In genomic region chr2:104581281-104581879, GRCm38 (mm10) we compare ENCODE assay signal across 27 mouse cellular contexts. TPM values are rescaled to one million over a fixed set of nuclear protein-coding genes. Genes with fewer than 3 reads are reported as not detected.
DNase-seq lines count a peak whose midpoint lies in the region; ATAC-seq and TF ChIP-seq lines count a peak whose summit lies in the region.
"Had no signal": no experiment of that assay in that cellular context is flagged by ENCODE, and none has a peak within 500 bp of the region (broad histone marks: within the 10 kb centered on the region; RNA-seq: fewer than 3 reads in every experiment).

No protein-coding gene starts in this region.

- H3K4me1 ChIP-seq in heart, adult 2 months (ENCODE audit: control insufficient read depth, insufficient read depth, low read length): peaks cover 2% of the 10 kb centered on the region; the same call in 1 of the 2 replicates
- peaks cover 7% of the 10 kb centered on the region; the same call in 1 of the 2 replicates for H3K4me1 ChIP-seq in heart, embryonic 16.5 days (ENCODE audit: control insufficient read depth, insufficient read depth, low read length)
- H3K4me1 ChIP-seq: hindbrain, embryonic 13.5 days; limb, embryonic 13.5 days; midbrain, embryonic 10.5 days; neural tube, embryonic 13.5 days had no signal

- intact Hi-C loops in heart, adult 2 months (cut with DNase I): loop anchor here (10.0 kb wide), 1 partner anchor 547 kb away; no protein-coding TSS in a partner anchor
- intact Hi-C loops in heart, postnatal 25 days (cut with DNase I): no loop called here

- H3K4me3 ChIP-seq in heart, adult 2 months: no peak overlapping the region
- H3K4me3 ChIP-seq in heart, embryonic 16.5 days (ENCODE audit: low read length): no peak overlapping the region
- H3K4me3 ChIP-seq: forebrain, embryonic 13.5 days; hindbrain, embryonic 13.5 days; limb, embryonic 13.5 days; liver, embryonic 13.5 days; midbrain, embryonic 10.5 days; myocyte; neural tube, embryonic 13.5 days had no signal

- H3K9me3 ChIP-seq in heart, embryonic 16.5 days (replicated peaks; ENCODE audit: control insufficient read depth, low read length): no peaks in the 10 kb centered on the region
- H3K9me3 ChIP-seq: forebrain, embryonic 13.5 days; G1E; hindbrain, embryonic 13.5 days; limb, embryonic 13.5 days; liver, embryonic 13.5 days; midbrain, embryonic 10.5 days; neural tube, embryonic 13.5 days had no signal

- no peaks in the 10 kb centered on the region for H3K36me3 ChIP-seq in heart, adult 2 months (ENCODE audit: control insufficient read depth, insufficient read depth, low read length)
- no peaks in the 10 kb centered on the region for H3K36me3 ChIP-seq in heart, embryonic 16.5 days (ENCODE audit: control insufficient read depth, insufficient read depth)
- H3K36me3 ChIP-seq: G1E; hindbrain, embryonic 13.5 days; limb, embryonic 13.5 days; liver, embryonic 13.5 days; midbrain, embryonic 10.5 days; neural tube, embryonic 13.5 days had no signal

- peak; percentile 42 for ATAC-seq in heart, embryonic 16.5 days (replicated peaks; ENCODE audit: extremely low read depth, insufficient read depth, low FRiP score)
- ATAC-seq: forebrain, embryonic 13.5 days; inflammation-experienced regulatory T-cells, adult 6 months; midbrain, embryonic 16.5 days had no signal

- TF ChIP-seq CTCF in heart, adult 2 months (IDR thresholded peaks at IDR 0.05): no peak

- H3K4me2 ChIP-seq in heart, embryonic 16.5 days (ENCODE audit: low read depth, low read length): no peak overlapping the region
- H3K4me2 ChIP-seq: forebrain, embryonic 13.5 days; hindbrain, embryonic 13.5 days; limb, embryonic 13.5 days; liver, embryonic 13.5 days; lung, embryonic 14.5 days; neural tube, embryonic 13.5 days had no signal

- H3K27me3 ChIP-seq in heart, adult 2 months (ENCODE audit: control insufficient read depth, insufficient read depth, low read length): no peaks in the 10 kb centered on the region
- H3K27me3 ChIP-seq in heart, embryonic 16.5 days (ENCODE audit: control insufficient read depth, insufficient read depth, low read length): no peaks in the 10 kb centered on the region
- H3K27me3 ChIP-seq: CH12.LX; forebrain, embryonic 13.5 days; hindbrain, embryonic 13.5 days; limb, embryonic 13.5 days; liver, embryonic 13.5 days; neural tube, embryonic 13.5 days had no signal

- TF ChIP-seq EP300 in heart, adult 2 months (IDR thresholded peaks at IDR 0.05; ENCODE audit: insufficient read depth, low read depth, low read length): no peak

- DNase-seq in heart, adult 2 months: peak in 1 of 2 experiments; percentile 15
- no peak for DNase-seq in heart, postnatal 25 days (ENCODE audit: low spot score)
- peak; percentile 29 for DNase-seq in lung, postnatal 25 days (ENCODE audit: low spot score)
- no peak for DNase-seq in lung, postnatal 10 days
- no peak for DNase-seq in right cerebral cortex, postnatal 36 days (ENCODE audit: low spot score in 2 of 2)
- DNase-seq in ovary, postnatal 36 days (ENCODE audit: low spot score): no peak
- DNase-seq: adrenal gland, postnatal 14 days; cerebellum, adult 8-10 months; gastrocnemius, postnatal 25 days; kidney, adult 8-10 months; kidney, postnatal 14 days; layer of hippocampus, postnatal 36 days; liver, embryonic 13.5 days; lung, embryonic 14.5 days; right cerebral cortex, postnatal 4 days; thymus, postnatal 25 days had no signal

- no peak overlapping the region for H3K9ac ChIP-seq in heart, adult 2 months (ENCODE audit: low read depth, low read length)
- H3K9ac ChIP-seq in heart, embryonic 16.5 days (ENCODE audit: low read length): no peak overlapping the region
- H3K9ac ChIP-seq: forebrain, embryonic 13.5 days; hindbrain, embryonic 13.5 days; limb, embryonic 13.5 days; liver, embryonic 13.5 days; lung, embryonic 14.5 days; neural tube, embryonic 13.5 days had no signal

- TF ChIP-seq POLR2A in heart, adult 2 months (IDR thresholded peaks at IDR 0.05; ENCODE audit: insufficient read depth, low read depth, low read length): no peak

- WGBS in heart, adult 2 months: 33% methylated on average over 9 of the region's 9 CpGs
- 39% methylated on average over 9 of the region's 9 CpGs for WGBS in heart, embryonic 16.5 days

- H3K27ac ChIP-seq in heart, adult 2 months: peak overlapping the region; percentile 36
- peak overlapping the region; percentile 65 for H3K27ac ChIP-seq in heart, embryonic 16.5 days (ENCODE audit: low read length)
- H3K27ac ChIP-seq: forebrain, embryonic 13.5 days; hindbrain, embryonic 13.5 days; limb, embryonic 13.5 days; liver, embryonic 13.5 days; midbrain, embryonic 10.5 days; neural tube, embryonic 13.5 days had no signal

- no peaks in the 10 kb centered on the region for H3K79me2 ChIP-seq in heart, adult 2 months (replicated peaks; ENCODE audit: control insufficient read depth, insufficient read depth, low read length)

RNA-seq across cellular contexts. Expression of gene Cstf3, which starts 8.9 kb away (rescaled TPM):
- total RNA-seq in heart, adult 2 months (2021): 10 to 100 TPM; 11.6 TPM
- 6.2 and 10.5 TPM in 2 replicates for polyA plus RNA-seq in heart, adult 2 months (2012; rRNA removed)
- total RNA-seq in heart, postnatal 25 days (2021): 10 to 100 TPM; 12.0 to 14.7 TPM
- polyA plus RNA-seq in heart, embryonic 16.5 days (2015; fragmentation: Nextera tagmentation; extraction: Ambion mirVana): 46.3 and 54.3 TPM in 2 replicates
